Mouse (Mus musculus): ENCODE data around the gene Nbdy. TPM values are rescaled to one million over a fixed set of nuclear protein-coding genes. Genes with fewer than 3 reads are reported as not detected.

The Nbdy gene
- polyA plus RNA-seq, 1 experiment from 2014 or later = 145 TPM

- H3K9ac ChIP-seq (replicated peaks; ENCODE audit: low read length) = no peak overlapping the region
- 84% methylated on average over 3 of the region's 3 CpGs for WGBS
- no peaks in the 10 kb centered on the region for H3K4me1 ChIP-seq (ENCODE audit: control insufficient read depth, insufficient read depth, low read length)
- ATAC-seq (ENCODE audit: low FRiP score, low TSS enrichment) (no peak), DNase-seq (no peak)
- H3K27me3 ChIP-seq (ENCODE audit: control insufficient read depth, insufficient read depth, low read length) = no peaks in the 10 kb centered on the region
- H3K36me3 ChIP-seq (ENCODE audit: control insufficient read depth, insufficient read depth, low read length) = no peaks in the 10 kb centered on the region
- H3K9me3 ChIP-seq (ENCODE audit: control insufficient read depth, low read length) = no peaks in the 10 kb centered on the region
- no peak overlapping the region for H3K4me2 ChIP-seq (ENCODE audit: low read length)
- H3K27ac ChIP-seq (replicated peaks; ENCODE audit: low read depth, low read length) = no peak overlapping the region
- no peak overlapping the region for H3K4me3 ChIP-seq (replicated peaks; ENCODE audit: low read depth, low read length)
Measured at GRCm38 (mm10) chrX:153742493-153742892, 19.1 kb downstream of the Nbdy start.

- 57% methylated on average over 2 of the region's 2 CpGs for WGBS
- no peaks in the 10 kb centered on the region for H3K36me3 ChIP-seq (ENCODE audit: control insufficient read depth, insufficient read depth, low read length)
- no peak overlapping the region for H3K27ac ChIP-seq (replicated peaks; ENCODE audit: low read depth, low read length)
- H3K9me3 ChIP-seq (ENCODE audit: control insufficient read depth, low read length) = no peaks in the 10 kb centered on the region
- no peaks in the 10 kb centered on the region for H3K4me1 ChIP-seq (ENCODE audit: control insufficient read depth, insufficient read depth, low read length)
- H3K9ac ChIP-seq (replicated peaks; ENCODE audit: low read length) = no peak overlapping the region
- H3K4me3 ChIP-seq (replicated peaks; ENCODE audit: low read depth, low read length) = no peak overlapping the region
- H3K4me2 ChIP-seq (ENCODE audit: low read length) = no peak overlapping the region
- no peak for ATAC-seq (ENCODE audit: low FRiP score, low TSS enrichment)
- no peaks in the 10 kb centered on the region for H3K27me3 ChIP-seq (ENCODE audit: control insufficient read depth, insufficient read depth, low read length)
- no peak for DNase-seq
Measured at GRCm38 (mm10) chrX:153749230-153749629, 25.8 kb downstream of the Nbdy start.

Other genes starting within 250 kb of the Nbdy start
- gene Ubqln2, start 225.4 kb upstream of the Nbdy start, polyA plus RNA-seq (2014; fragmentation: Nextera tagmentation; extraction: Ambion mirVana) = 68.8 and 79.3 TPM in 2 replicates
- gene Cypt3, start 165.0 kb upstream of the Nbdy start, polyA plus RNA-seq (2014; fragmentation: Nextera tagmentation; extraction: Ambion mirVana) = not detected in 2 replicates
- gene Kctd12b, start 27.2 kb upstream of the Nbdy start, polyA plus RNA-seq (2014; fragmentation: Nextera tagmentation; extraction: Ambion mirVana) = 2.7 and 5.1 TPM in 2 replicates
- 29.5 and 30.8 TPM in 2 replicates for gene Spin2c, start 108.6 kb downstream of the Nbdy start, polyA plus RNA-seq (2014; fragmentation: Nextera tagmentation; extraction: Ambion mirVana)